Mouse (Mus musculus): ENCODE measurements around the gene Hspa13. TPM values are rescaled to one million over a fixed set of nuclear protein-coding genes. Genes with fewer than 3 reads are reported as not detected.

Gene Hspa13
- polyA plus RNA-seq (2015; fragmentation: Nextera tagmentation; extraction: Ambion mirVana), result 29.6 and 34.3 TPM in 2 replicates

DNA sequence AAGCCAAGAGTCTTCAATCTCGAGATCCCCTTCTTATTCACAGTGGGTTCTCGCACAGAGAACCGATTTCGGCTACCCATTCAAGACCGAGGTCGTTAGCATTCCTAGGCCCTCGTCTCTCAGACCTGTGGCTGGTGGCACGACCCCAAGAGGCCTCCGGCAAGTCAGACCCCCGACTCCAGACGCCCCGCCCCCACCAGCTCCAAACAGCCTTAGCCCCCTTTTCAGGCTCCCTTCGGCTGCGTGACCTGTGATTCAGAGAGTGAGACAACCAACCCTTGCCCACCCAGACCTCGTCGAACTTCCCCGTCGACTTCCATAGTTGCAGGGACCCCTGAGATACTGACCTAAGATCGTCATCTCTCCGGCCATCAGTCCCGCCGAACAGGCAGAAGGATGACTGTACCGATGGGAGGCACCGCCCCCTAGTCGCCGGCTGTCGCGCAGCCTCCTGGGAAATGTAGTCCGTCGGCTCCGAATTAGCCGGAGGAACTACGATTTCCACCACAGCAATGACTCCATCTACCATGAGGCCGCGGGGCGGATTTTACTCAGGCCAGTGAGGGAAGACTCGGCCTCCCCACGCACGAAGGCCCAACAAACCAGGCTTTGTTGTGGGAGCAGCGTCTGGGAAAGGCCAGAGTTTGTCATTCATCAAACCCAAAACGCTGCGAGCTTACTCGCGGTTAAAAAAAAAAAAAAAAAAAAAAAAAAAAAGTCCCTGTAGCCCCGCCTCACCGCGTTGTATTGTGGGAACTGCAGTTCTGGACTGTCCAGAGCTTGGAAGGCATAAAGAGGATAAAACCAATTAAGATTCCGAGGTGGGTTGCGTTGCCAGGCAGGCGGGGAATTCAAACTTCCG, at the start of gene Hspa13:
Hspa13 (minus strand) TSS at position 717 of the 862 bp plus-strand sequence.

Small RNA genes within 50 kb of the gene (microRNA-seq; reads per million reads assigned to microRNA genes)
- gene Gm22923 (ENCODE audit: borderline replicate concordance, insufficient number of aligned reads), result not detected

Other genes with a start within 250 kb of the Hspa13 start
- gene Lipi, start 181.0 kb downstream of the Hspa13 start, polyA plus RNA-seq (2015; fragmentation: Nextera tagmentation; extraction: Ambion mirVana), result not detected in 2 replicates
- 2.4 and 2.6 TPM in 2 replicates for gene Rbm11, start 174.3 kb downstream of the Hspa13 start, polyA plus RNA-seq (2015; fragmentation: Nextera tagmentation; extraction: Ambion mirVana)